Mouse (Mus musculus) CH12.LX (cell line): ENCODE results near the gene Por. TPM values are rescaled to one million over a fixed set of nuclear protein-coding genes. Genes with fewer than 3 reads are reported as not detected.

Source experiments
- DNase-seq: peaks from one replicate; pipeline ENCODE4 v3.0.0-alpha.2; 2013; ENCODE audit errors: extremely low read depth
- H3K27ac ChIP-seq: 2 replicates; pipeline ENCODE4 v1.5.1; 2012; ENCODE audit warnings: low read depth, mild to moderate bottlenecking, control low read depth, moderate library complexity; ENCODE audit not compliant: insufficient read depth
- H3K27me3 ChIP-seq: replicated peaks from 2 replicates; pipeline ENCODE3; 2012; ENCODE audit warnings: inconsistent platforms
- H3K36me3 ChIP-seq, 2 experiments: replicated peaks in 1 of 2; 2 replicates each; pipeline versions ENCODE3 to v1.6.1; 2012; ENCODE audit warnings: inconsistent platforms in 1 of 2, low read length in 1 of 2, mild to moderate bottlenecking in 1 of 2, mixed read lengths in 1 of 2, moderate library complexity in 1 of 2; ENCODE audit not compliant: control insufficient read depth in 1 of 2, insufficient read depth in 1 of 2
- H3K4me1 ChIP-seq, 2 experiments: 2 replicates each; pipeline ENCODE4 v1.6.1; 2012; ENCODE audit warnings: inconsistent platforms in 1 of 2, moderate library complexity in 1 of 2; ENCODE audit not compliant: insufficient read depth in 2 of 2, control insufficient read depth in 1 of 2
- H3K4me2 ChIP-seq: 2 replicates; pipeline ENCODE4 v1.6.1; 2012; ENCODE audit warnings: low read depth, mild to moderate bottlenecking, control low read depth; ENCODE audit not compliant: poor library complexity, insufficient read depth, severe bottlenecking
- H3K4me3 ChIP-seq, 3 experiments: fragments of 150-350 bp in 1 of 3; sonication (generic) in 1 of 3; replicated peaks in 1 of 3; 2 replicates each; pipeline versions ENCODE3 to v1.5.1; 2011 to 2012; ENCODE audit warnings: low read depth in 2 of 3, low read length in 2 of 3, mild to moderate bottlenecking in 2 of 3, moderate library complexity in 2 of 3, control low read depth in 1 of 3, improper control_type of control experiment in 1 of 3, inconsistent platforms in 1 of 3, mixed read lengths in 1 of 3; ENCODE audit not compliant: poor library complexity in 1 of 3
- H3K79me2 ChIP-seq: replicated peaks from 2 replicates; pipeline ENCODE4 v1.6.1; 2012; ENCODE audit warnings: mild to moderate bottlenecking, moderate library complexity; ENCODE audit not compliant: control insufficient read depth, poor library complexity, insufficient read depth, severe bottlenecking; ENCODE audit errors: extremely low read depth
- H3K9ac ChIP-seq: 2 replicates; pipeline ENCODE4 v1.6.1; 2012; ENCODE audit warnings: low read depth, mild to moderate bottlenecking, control low read depth, moderate library complexity; ENCODE audit not compliant: insufficient read depth
- H3K9me3 ChIP-seq: replicated peaks from 2 replicates; pipeline ENCODE3; 2012; ENCODE audit warnings: low read length, inconsistent platforms, mixed read lengths
- CTCF ChIP-seq, 2 experiments: IDR thresholded peaks in 1 of 2; conservative IDR thresholded peaks in 1 of 2; 2 replicates each; pipeline ENCODE4 v1.5.1; 2011 to 2012; ENCODE audit warnings: low read depth in 2 of 2, low read length in 2 of 2, improper control_type of control experiment in 1 of 2, inconsistent platforms in 1 of 2, mild to moderate bottlenecking in 1 of 2, moderate library complexity in 1 of 2
- ETS1 ChIP-seq: conservative IDR thresholded peaks from 2 replicates; pipeline ENCODE4 v1.6.1; 2012; ENCODE audit warnings: low read depth, mild to moderate bottlenecking, inconsistent platforms, low read length, improper control_type of control experiment, moderate library complexity
- GABPA ChIP-seq: IDR thresholded peaks from 2 replicates; pipeline ENCODE4 v1.6.1; 2012; ENCODE audit warnings: low read depth, low read length, improper control_type of control experiment, inconsistent platforms; ENCODE audit not compliant: insufficient replicate concordance
- KAT2A ChIP-seq: IDR thresholded peaks from 2 replicates; pipeline ENCODE4 v1.6.1; 2012; ENCODE audit warnings: low read length, improper control_type of control experiment, inconsistent platforms; ENCODE audit not compliant: insufficient replicate concordance
- MAFK ChIP-seq: IDR thresholded peaks from 2 replicates; pipeline ENCODE4 v1.6.1; 2011; ENCODE audit warnings: low read length, improper control_type of control experiment; ENCODE audit not compliant: insufficient replicate concordance
- MEF2A ChIP-seq: IDR thresholded peaks from 2 replicates; pipeline ENCODE4 v1.6.1; 2014; ENCODE audit warnings: low read depth, mild to moderate bottlenecking, inconsistent platforms, low read length, improper control_type of control experiment, borderline replicate concordance
- MYC ChIP-seq: IDR thresholded peaks from 2 replicates; pipeline ENCODE4 v1.6.1; 2011; ENCODE audit warnings: low read depth, mild to moderate bottlenecking, improper control_type of control experiment, low read length
- RAD21 ChIP-seq: IDR thresholded peaks from 2 replicates; pipeline ENCODE4 v1.6.1; 2011; ENCODE audit warnings: low read depth, mild to moderate bottlenecking, low read length, improper control_type of control experiment, moderate library complexity
- SIN3A ChIP-seq: IDR thresholded peaks from 2 replicates; pipeline ENCODE4 v1.6.1; 2012; ENCODE audit warnings: low read length, improper control_type of control experiment, inconsistent platforms
- SMC3 ChIP-seq: IDR thresholded peaks from 2 replicates; pipeline ENCODE4 v1.6.1; 2011; ENCODE audit warnings: low read depth, low read length, improper control_type of control experiment
- UBTF ChIP-seq: IDR thresholded peaks from 2 replicates; pipeline ENCODE4 v1.6.1; 2012; ENCODE audit warnings: low read depth, mild to moderate bottlenecking, inconsistent platforms, low read length, improper control_type of control experiment, moderate library complexity
- USF2 ChIP-seq: conservative IDR thresholded peaks from 2 replicates; pipeline ENCODE4 v1.6.1; 2011; ENCODE audit warnings: low read depth, low read length, improper control_type of control experiment
- ZMIZ1 ChIP-seq: IDR thresholded peaks from 2 replicates; pipeline ENCODE4 v1.6.1; 2012; ENCODE audit warnings: low read depth, mild to moderate bottlenecking, inconsistent platforms, low read length, improper control_type of control experiment
- dilution Hi-C: fragments of 300-500 bp; cut with MboI; formaldehyde crosslinking; loops from 2 replicates; pipeline ENCODE4 v1.14.3; 2020; ENCODE audit warnings: low sequenced_read_pairs; ENCODE audit not compliant: extremely low pct_unique_long_range_greater_than_20kb, extremely low pct_ligation_motif_present
- in situ Hi-C: fragments of 300-500 bp; cut with MboI; formaldehyde crosslinking; loops from 3 replicates; pipeline ENCODE4 v1.14.3; 2019; ENCODE audit warnings: low sequenced_read_pairs, low pct_ligation_motif_present, low pct_unique_long_range_greater_than_20kb, mixed read lengths
- polyA plus RNA-seq: library from polyadenylated mRNA; unstranded; fragments of >175 nt; gene quantifications from 2 replicates; pipeline ENCODE4 v1.2.1, GENCODE M21; 2012; ENCODE audit warnings: low read depth; ENCODE audit not compliant: insufficient read length
- total RNA-seq, 2 experiments: library from RNA; depleted of rRNA; stranded (reverse); fragments of 300-350 nt in 1 of 2; fragments of >200 nt in 1 of 2; gene quantifications; 2 replicates each; pipeline ENCODE4 v1.2.3; 2012 to 2014

The Por gene
- total and polyA plus RNA-seq, 3 experiments: 17.3 to 56.8 (median 41.2) TPM

DNA sequence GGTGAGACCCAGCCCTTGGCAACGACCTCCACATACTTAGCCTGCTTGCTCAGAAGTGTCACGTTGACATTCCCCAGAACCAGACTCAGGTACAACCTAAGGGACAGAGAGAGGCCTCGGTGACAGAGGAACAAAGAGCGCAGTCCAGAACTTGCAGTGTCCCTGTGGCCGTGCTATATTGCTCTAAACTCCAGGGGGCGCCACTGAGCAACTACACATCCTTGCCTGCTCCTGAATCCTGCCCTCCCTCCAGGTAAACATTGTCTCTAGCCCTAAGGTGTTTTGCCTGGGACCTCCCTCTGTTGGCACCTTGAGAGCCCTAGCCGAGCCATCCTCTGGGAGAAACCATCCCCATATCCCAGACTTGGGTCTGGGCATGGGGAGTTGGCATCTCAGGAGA lies 67.3 kb downstream of the Por start:
- Histone ChIP-seq H3K27me3 (no peaks in the 10 kb centered on the region), H3K36me3 (peaks cover 49 to 73% of the 10 kb centered on the region in 2 experiments), H3K4me3 (no peak overlapping the region), H3K79me2 (no peaks in the 10 kb centered on the region), H3K4me2 (no peak overlapping the region), H3K4me1 (peaks cover 0 to 7% of the 10 kb centered on the region in 2 experiments; a peak in 1 of 4 replicates), H3K9me3 (no peaks in the 10 kb centered on the region), H3K27ac (no peak overlapping the region), H3K9ac (no peak overlapping the region)
- dilution Hi-C loops (no loop called here), in situ Hi-C loops (no loop called here)
- peak; percentile 24 for TF ChIP-seq SMC3
- TF ChIP-seq UBTF: no peak
- peak; percentile 47 to 55; a peak in 3 of 4 replicates for TF ChIP-seq CTCF (conservative IDR thresholded peaks at IDR 0.05 in 1 of 2, IDR thresholded peaks at IDR 0.05 in 1 of 2; ENCODE audit: low read depth in 2 of 2, low read length in 2 of 2)
- TF ChIP-seq SIN3A: no peak
- TF ChIP-seq MAFK: no peak
- TF ChIP-seq ETS1: no peak
- DNase-seq: no peak

DNA sequence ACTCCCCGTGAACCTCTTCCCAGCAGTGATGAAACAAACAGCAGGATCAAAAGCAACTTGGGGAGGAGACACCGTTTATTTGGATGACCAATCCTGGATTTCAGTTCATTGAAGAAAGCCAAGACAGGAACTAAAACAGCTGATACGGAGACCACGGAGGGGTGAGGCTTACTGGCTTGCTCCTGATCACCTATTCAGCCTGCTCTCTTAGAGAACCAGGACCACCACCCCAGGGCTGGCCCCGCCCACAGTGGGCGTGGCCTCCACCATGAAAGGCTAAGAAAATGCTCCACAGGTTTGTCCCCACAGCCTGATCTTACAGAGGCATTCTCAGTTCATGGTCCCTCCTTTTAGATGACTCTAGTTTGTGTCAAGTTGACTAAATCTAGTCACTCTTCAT lies 68.4 kb downstream of the Por start:
- no peak for TF ChIP-seq MYC
- TF ChIP-seq SIN3A: no peak
- TF ChIP-seq GABPA: no peak
- no peak for TF ChIP-seq KAT2A
- no peak for TF ChIP-seq USF2
- Histone ChIP-seq H3K9ac (no peak overlapping the region), H3K4me1 (peaks cover 4 to 12% of the 10 kb centered on the region in 2 experiments; a peak in 3 of 4 replicates), H3K36me3 (peaks cover 38 to 62% of the 10 kb centered on the region in 2 experiments), H3K9me3 (no peaks in the 10 kb centered on the region), H3K27ac (no peak overlapping the region), H3K4me2 (no peak overlapping the region), H3K27me3 (no peaks in the 10 kb centered on the region), H3K4me3 (no peak overlapping the region), H3K79me2 (no peaks in the 10 kb centered on the region)
- dilution Hi-C loops: no loop called here
- in situ Hi-C loops: no loop called here
- no peak for DNase-seq

- Histone ChIP-seq H3K79me2 (no peaks in the 10 kb centered on the region), H3K36me3 (peaks cover 4 to 23% of the 10 kb centered on the region in 2 experiments), H3K4me1 (peaks cover 4 to 13% of the 10 kb centered on the region in 2 experiments; a peak in 3 of 4 replicates), H3K27me3 (peaks cover 6% of the 10 kb centered on the region), H3K9ac (no peak overlapping the region), H3K9me3 (peaks cover 7% of the 10 kb centered on the region), H3K27ac (no peak overlapping the region), H3K4me2 (no peak overlapping the region), H3K4me3 (no peak overlapping the region)
- in situ Hi-C loops: no loop called here
- TF ChIP-seq ZMIZ1 (no peak), SIN3A (no peak), MEF2A (no peak), RAD21 (no peak)
- no peak for DNase-seq
- dilution Hi-C loops: no loop called here
Observed at GRCm38 (mm10) chr5:135742156-135742555, 72.3 kb downstream of the Por start.
